Mouse (Mus musculus) retina, embryonic 14.5 days (tissue): ENCODE measurements at regions not wholly inside any gene's neighbourhood (a gene's known extent, or its start where the extent isn't known, plus 50 kb on each side); places are given as distances from the start of the nearest gene placed in this dataset.
A peak's percentile ranks its signal among the peaks of the same experiment; 100 is the strongest.

Source experiments
- DNase-seq: peaks from one replicate; pipeline ENCODE4 v3.0.0-alpha.2; 2015; ENCODE audit warnings: low spot score

DNA sequence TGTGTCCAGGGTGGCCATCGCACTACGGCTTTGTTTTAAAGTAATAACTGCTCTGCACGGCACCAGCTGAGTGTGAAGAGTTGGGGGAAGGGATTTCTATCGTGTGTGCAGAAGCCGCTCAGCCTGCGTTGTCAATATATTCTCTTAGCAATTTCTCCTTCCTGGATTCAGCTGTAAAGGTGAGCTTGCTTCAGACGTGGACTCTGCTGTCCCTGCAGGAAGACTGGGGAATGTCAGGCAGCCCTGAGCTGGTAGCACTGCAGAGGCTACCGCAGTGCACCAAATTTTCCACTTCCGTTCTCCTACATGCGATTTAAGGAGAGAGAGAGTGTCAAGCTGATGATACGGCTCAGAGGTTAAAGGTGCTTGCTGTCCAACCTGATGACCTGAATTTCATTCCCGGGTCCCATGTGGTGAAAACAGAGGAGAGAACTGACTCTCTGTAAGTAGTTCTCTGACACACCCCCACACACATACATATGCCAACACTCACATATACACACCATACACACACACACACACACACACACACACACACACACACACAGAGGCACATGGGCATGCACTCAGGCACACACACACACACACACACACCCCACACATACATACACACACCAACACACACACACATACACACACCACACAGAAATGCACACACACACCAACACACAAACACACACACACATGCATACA lies 59.9 kb upstream of the Prelid3b start:
- DNase-seq = peak; percentile 45

GRCm38 (mm10) chr2:174540717-174541116 lies 67.8 kb upstream of the Prelid3b start:
- no peak for DNase-seq

DNA sequence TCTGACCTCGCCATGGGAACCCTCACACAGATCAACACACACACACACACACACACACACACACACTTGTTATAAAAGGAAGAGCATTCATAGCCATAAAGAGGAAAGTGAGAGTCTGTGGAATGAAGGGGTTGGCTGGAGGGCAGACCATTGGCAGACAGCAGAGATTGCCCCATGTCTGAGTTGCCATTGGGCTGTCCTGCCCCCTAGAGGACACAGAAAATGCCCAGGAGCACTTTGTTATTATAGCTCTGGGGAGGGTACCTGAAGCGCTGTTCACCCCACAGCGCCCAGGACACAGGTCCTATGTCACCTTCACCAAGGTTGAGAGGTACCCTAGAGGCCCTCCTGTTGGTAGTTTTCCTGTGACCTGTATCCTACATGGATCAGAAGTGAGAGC lies 74.3 kb upstream of the Prelid3b start:
- no peak for DNase-seq

- no peak for DNase-seq
These were observed 74.8 kb upstream of the Prelid3b start for GRCm38 (mm10) chr2:174547701-174548100.

DNA sequence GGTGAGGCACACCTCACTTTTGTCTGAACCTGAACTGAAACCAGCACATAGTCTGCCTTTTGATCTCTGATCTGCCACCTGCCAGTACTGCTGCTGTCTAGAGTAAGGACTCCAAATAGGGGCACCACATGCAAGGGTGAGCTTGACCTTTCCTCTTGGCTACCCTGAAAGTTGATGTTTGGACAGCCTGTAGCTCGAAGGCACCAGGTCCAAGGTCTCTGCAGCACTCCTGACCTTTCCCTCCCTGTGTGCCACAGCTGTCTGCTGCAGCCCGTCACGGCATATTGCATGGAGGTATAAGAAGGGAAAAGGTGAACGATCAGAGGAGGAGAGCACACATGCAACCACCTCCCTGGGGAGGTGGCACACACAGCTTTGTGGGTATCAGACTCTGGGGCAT lies 75.9 kb upstream of the Prelid3b start:
- no peak for DNase-seq

- no peak for DNase-seq
These were observed 82.9 kb upstream of the Prelid3b start for GRCm38 (mm10) chr2:174555778-174556177.

DNA sequence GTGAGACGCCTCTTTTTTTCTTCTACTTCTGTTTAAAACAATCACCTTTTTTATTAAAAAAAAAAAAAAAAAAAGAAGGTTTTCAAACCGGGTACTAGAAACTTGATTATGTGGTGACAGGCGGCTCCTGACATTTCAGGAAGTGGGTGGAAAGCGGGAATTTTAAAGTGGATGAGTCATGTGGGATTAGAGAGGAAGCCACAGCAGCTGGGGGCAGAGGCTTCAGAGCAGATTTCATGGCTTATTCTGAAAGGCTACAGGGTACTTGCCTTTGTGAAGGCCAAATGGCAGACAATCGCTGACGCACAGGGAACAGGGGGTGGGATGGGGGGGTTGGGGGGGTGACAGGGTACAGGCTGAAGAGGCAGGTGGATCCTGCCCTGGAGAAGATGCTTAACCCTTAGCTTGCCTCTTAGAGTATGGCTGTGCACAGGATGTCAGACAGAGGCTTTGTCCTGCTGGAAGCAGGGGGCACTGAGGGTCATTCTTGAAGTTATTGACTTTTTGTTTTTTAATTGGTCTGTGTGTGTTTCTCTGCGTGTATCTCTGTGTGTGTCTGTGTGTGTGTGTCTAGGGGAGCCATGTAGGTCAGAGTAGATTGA lies 81.4 kb upstream of the Zfp831 start:
- DNase-seq = peak; percentile 43

GRCm38 (mm10) chr2:174563917-174564316 lies 79.4 kb upstream of the Zfp831 start:
- no peak for DNase-seq

DNA sequence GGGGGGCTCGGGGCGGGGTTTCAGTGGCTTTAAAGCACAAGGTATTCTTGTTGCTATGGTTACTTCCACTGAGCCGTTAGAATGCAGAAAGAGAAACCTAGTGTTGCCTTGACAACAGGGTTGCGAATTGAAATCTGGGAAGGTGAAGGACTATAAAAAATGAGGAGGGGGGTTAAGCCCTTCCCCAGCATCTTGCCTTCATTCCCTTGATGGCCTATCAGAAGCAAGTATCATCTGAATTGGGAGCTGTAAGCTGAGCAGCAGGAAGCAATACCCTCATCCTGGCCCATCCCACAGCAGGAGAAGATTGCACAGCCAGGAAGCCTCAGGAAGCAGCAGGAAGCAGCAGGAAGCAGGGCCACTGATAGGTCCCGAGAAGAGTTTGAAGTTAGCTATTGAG lies 78.5 kb upstream of the Zfp831 start:
- DNase-seq = no peak

- no peak for DNase-seq
These were observed 77.4 kb upstream of the Zfp831 start for GRCm38 (mm10) chr2:174565891-174566290.

DNA sequence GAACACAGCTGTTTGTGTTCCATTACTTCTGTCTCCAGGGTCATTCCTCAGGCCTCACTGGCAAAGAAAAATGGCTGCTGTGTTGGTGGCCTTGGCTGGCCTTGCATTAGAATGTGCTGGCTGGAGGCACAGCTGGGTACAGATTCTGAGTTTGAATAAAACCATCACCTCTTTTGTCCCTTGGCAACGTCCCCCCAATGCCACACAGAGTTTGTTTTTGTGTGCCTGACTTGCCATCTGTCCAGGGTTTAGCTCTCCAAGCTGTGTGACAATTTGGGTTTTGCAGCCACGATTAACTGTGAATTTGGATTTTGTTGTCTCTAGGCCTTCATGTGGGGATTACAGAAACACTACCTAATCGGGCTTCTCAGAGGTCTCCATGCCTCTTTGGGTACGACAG lies 76.6 kb upstream of the Zfp831 start:
- no peak for DNase-seq

DNA sequence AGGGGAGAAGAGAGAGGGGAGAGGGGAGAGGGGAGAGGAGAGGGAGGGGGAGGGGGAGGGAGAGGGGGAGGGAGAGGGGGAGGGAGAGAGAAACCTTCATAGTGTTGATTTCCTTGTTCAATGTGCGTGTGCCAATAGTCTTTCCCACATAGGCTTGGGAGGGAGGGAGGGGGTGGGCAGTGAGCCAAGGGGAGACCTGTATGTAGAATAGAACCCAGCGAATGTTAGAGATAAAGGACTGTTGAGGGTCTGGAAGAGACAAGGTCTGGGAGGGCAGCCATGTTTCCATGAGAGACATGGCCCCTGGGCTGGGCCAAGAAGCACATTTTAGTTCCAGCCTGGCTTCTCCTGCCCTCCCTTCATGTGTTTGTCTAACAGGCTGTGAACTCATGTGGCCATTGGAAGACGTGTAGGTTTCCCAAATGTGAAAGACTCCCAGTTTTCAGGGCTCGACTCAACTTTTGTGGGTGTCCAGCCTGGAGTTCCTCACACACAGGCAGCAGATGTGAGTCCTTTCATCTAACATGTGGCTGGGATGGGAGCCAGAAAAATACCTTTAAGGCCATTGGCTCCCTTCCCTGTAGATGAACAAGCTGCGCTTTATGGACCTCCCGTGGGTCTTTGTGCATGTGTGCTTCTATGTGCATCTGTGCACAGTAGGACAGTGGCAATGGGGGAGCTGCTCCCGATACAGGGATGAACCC lies 68.4 kb upstream of the Zfp831 start:
- no peak for DNase-seq

GRCm38 (mm10) chr2:174575546-174575945 lies 67.8 kb upstream of the Zfp831 start:
- DNase-seq = no peak

GRCm38 (mm10) chr2:174580906-174581703 lies 62.2 kb upstream of the Zfp831 start:
- no peak for DNase-seq

DNA sequence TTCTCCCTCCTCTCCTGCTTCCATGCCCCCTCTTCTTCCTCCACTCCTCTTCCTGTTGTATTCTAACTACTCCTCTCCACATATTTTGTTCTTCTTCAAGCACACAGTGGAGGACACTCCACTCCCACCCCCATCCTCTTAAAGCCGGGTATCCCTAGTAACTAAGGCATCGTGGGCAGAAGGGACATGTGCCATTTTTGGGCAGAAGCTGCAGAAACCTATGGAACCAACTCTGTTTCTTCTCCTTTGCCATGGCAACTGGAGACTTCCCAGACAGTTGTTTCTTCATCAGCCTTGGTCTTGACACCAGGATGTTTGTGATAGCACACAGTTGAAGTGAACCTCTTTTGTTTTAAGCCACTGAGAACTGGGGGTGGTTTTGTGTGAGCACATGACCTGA lies 59.1 kb upstream of the Zfp831 start:
- no peak for DNase-seq
